Mouse (Mus musculus) megakaryocyte, embryonic 14.5 days (primary cell): ENCODE measurements at regions not wholly inside any gene's neighbourhood (a gene's known extent, or its start where the extent isn't known, plus 50 kb on each side); places are given as distances from the start of the nearest gene placed in this dataset.

Experiments used
- FLI1 ChIP-seq: IDR thresholded peaks from 2 replicates; pipeline ENCODE4 v1.6.1; 2012; ENCODE audit warnings: low read length, inconsistent platforms, mixed read lengths
- GATA1 ChIP-seq: IDR thresholded peaks from 3 replicates; pipeline ENCODE4 v1.6.1; 2012; ENCODE audit warnings: mixed read lengths, low read length, inconsistent platforms, borderline replicate concordance

- TF ChIP-seq GATA1, result no peak
- TF ChIP-seq FLI1, result no peak
Measured at GRCm38 (mm10) chr5:73919936-73920335, 148.3 kb downstream of the Usp46 start.
